Mouse (Mus musculus) intestine, embryonic 16.5 days (tissue): Measurements from ENCODE around the gene Slc30a4. TPM values are rescaled to one million over a fixed set of nuclear protein-coding genes. Genes with fewer than 3 reads are reported as not detected.
A peak's percentile ranks its signal among the peaks of the same experiment; 100 is the strongest.

ENCODE experiments used
- ATAC-seq: fragments of 200-750 bp; cut with Nextera tagmentation; 2 replicates; pipeline ENCODE4 v1.8.0; 2017; ENCODE audit warnings: moderate TSS enrichment, moderate library complexity
- H3K27ac ChIP-seq: fragments of 300-500 bp; sonication (generic); 2 replicates; pipeline ENCODE4 v1.5.1; 2014; ENCODE audit warnings: mild to moderate bottlenecking, low read length
- H3K27me3 ChIP-seq: fragments of 300-500 bp; sonication (generic); replicated peaks from 2 replicates; pipeline ENCODE4 v1.6.1; 2014; ENCODE audit warnings: low read length, control low read depth, mixed read lengths; ENCODE audit not compliant: control insufficient read depth, insufficient read depth
- H3K36me3 ChIP-seq: fragments of 300-500 bp; sonication (generic); 2 replicates; pipeline ENCODE4 v1.6.1; 2014; ENCODE audit warnings: low read length, control low read depth; ENCODE audit not compliant: control insufficient read depth, insufficient read depth
- H3K4me1 ChIP-seq: fragments of 300-500 bp; sonication (generic); 2 replicates; pipeline ENCODE4 v1.6.1; 2014; ENCODE audit warnings: low read length, control low read depth, mixed read lengths; ENCODE audit not compliant: control insufficient read depth, insufficient read depth
- H3K4me2 ChIP-seq: fragments of 300-500 bp; sonication (generic); 2 replicates; pipeline ENCODE4 v1.6.1; 2014; ENCODE audit warnings: low read depth, low read length, control low read depth
- H3K4me3 ChIP-seq: fragments of 300-500 bp; sonication (generic); 2 replicates; pipeline ENCODE4 v1.5.1; 2014; ENCODE audit warnings: mild to moderate bottlenecking, low read length
- H3K9ac ChIP-seq: fragments of 300-500 bp; sonication (generic); 2 replicates; pipeline ENCODE4 v1.6.1; 2014; ENCODE audit warnings: low read depth, low read length
- H3K9me3 ChIP-seq: fragments of 300-500 bp; sonication (generic); 2 replicates; pipeline ENCODE4 v1.6.1; 2016; ENCODE audit warnings: low read length, control low read depth; ENCODE audit not compliant: control insufficient read depth
- WGBS: fragments of 180-500 bp; shearing (Covaris S2); extraction: QIAGEN DNeasy Blood & Tissue Kit; methylation state at CpG from one replicate; pipeline ENCODE4 v1.1.7; 2014; 5-methylcytosine and 5-hydroxymethylcytosine counted together
- polyA plus RNA-seq: library from polyadenylated mRNA; unstranded; fragments of >200 nt; fragmentation: Nextera tagmentation; extraction: Ambion mirVana; gene quantifications from 2 replicates; pipeline ENCODE4 v1.2.1, GENCODE M21; 2015

Slc30a4 gene
- polyA plus RNA-seq, 1 experiment from 2014 or later = 8.1 TPM

DNA sequence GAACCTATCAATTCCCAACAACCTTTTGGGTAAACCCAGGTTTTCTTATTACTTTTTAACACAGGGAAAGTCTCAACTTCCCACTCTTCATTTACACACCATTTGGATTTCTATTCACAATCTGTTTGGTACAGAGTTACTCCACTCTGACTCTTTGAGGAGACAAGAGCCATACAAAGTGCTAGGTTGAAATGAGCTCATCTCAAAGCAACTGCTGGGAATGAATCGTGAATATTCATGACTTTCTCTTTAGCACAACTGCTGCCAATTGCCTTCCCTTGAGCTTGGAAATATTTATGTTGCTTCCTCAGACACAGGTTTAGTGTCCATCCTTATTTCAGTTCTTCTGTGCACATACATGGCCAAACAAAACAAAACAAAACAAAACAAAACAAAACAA, 18.8 kb downstream of the Slc30a4 start:
- no peak overlapping the region for H3K4me3 ChIP-seq
- no peaks in the 10 kb centered on the region for H3K4me1 ChIP-seq
- 90% methylated on average over 1 of the region's 1 CpGs for WGBS
- ATAC-seq = no peak
- H3K4me2 ChIP-seq = no peak overlapping the region
- no peak overlapping the region for H3K27ac ChIP-seq
- no peak overlapping the region for H3K9ac ChIP-seq
- no peaks in the 10 kb centered on the region for H3K36me3 ChIP-seq
- no peaks in the 10 kb centered on the region for H3K27me3 ChIP-seq
- H3K9me3 ChIP-seq = peaks cover 8% of the 10 kb centered on the region

DNA sequence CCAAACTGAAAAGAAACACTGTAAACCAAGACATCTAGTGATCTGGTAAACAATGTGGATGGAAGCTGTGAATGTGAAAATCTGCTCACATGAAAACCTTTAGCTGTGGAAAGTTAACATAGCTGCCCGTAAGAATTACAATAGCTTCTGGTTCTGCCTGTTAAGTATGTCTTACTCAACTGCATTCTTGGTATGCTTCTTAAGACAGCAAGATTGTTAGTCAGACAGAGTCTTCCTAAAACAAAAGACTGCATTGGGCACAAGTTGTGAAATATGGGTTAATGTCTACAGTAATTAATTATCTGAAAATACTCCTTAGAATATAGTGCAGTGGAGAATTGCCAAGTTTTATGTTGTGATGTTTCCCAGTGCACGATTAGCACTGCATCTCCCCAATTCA, 19.9 kb downstream of the Slc30a4 start:
- H3K4me1 ChIP-seq = no peaks in the 10 kb centered on the region
- peaks cover 8% of the 10 kb centered on the region for H3K9me3 ChIP-seq
- no peak for ATAC-seq
- 82% methylated on average over 2 of the region's 2 CpGs for WGBS
- no peak overlapping the region for H3K4me3 ChIP-seq
- H3K27me3 ChIP-seq = no peaks in the 10 kb centered on the region
- H3K27ac ChIP-seq = no peak overlapping the region
- H3K4me2 ChIP-seq = no peak overlapping the region
- no peaks in the 10 kb centered on the region for H3K36me3 ChIP-seq
- no peak overlapping the region for H3K9ac ChIP-seq

DNA sequence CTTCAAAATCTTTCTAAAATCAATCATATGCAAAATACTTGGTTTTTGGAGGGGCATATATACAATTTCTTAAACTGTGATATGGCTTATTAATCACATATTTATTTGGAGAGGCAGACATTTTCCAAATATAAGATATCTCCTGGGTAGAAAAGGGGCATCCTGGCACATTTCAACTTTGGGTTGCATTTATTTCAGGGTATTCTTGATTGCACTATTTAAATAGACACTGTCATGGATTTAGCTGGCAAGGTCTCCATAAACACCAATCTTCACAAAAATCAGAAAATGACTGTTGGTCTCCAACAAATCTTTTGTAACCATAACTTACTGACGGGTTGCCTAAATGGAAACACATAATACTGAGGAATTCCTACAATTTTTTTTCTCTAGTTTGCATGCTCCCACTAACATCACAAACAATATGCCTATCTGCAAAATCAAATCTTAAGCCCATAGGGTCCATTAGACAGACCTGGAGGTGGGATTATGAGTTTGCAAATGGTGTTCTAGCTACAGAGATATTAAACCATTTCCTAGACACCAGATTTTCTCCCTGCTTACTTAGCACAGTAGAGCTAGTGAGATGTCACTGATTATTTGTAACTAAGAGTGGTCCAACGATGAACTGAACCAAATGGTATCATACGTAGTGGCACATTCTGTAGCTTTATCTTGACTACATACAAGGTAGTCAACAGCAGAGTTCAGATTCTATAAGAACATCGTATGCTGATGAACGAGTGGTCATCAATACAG, 20.9 kb downstream of the Slc30a4 start:
- Histone ChIP-seq H3K9ac (no peak overlapping the region), H3K27me3 (no peaks in the 10 kb centered on the region), H3K4me1 (no peaks in the 10 kb centered on the region), H3K9me3 (peaks cover 8% of the 10 kb centered on the region), H3K36me3 (no peaks in the 10 kb centered on the region), H3K4me3 (no peak overlapping the region), H3K27ac (no peak overlapping the region), H3K4me2 (no peak overlapping the region)
- 85% methylated on average over 5 of the region's 5 CpGs for WGBS
- ATAC-seq = no peak

DNA sequence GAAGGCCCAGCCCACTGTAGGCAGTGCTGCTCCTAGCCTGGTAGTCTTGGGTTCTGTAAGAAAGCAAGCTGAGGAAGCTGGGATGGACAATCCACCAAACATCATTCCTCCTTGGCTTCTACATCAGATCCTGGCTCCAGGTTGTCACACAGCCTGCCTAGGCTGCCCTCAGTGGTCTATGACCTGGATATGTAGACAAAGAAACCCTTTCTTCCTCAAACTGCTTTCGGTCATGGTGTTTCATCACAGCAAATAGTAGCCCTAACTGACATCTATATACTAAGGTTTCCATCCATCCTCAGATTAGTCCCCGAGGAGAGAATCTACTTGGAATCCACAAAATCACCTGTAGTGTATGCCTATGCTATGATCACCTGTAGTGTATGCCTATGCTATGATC, 27.3 kb downstream of the Slc30a4 start:
- H3K4me1 ChIP-seq = no peaks in the 10 kb centered on the region
- H3K27ac ChIP-seq = no peak overlapping the region
- H3K36me3 ChIP-seq = no peaks in the 10 kb centered on the region
- WGBS = 94% methylated on average over 2 of the region's 2 CpGs
- no peak overlapping the region for H3K9ac ChIP-seq
- no peak overlapping the region for H3K4me3 ChIP-seq
- no peaks in the 10 kb centered on the region for H3K9me3 ChIP-seq
- no peak overlapping the region for H3K4me2 ChIP-seq
- no peaks in the 10 kb centered on the region for H3K27me3 ChIP-seq
- no peak for ATAC-seq

DNA sequence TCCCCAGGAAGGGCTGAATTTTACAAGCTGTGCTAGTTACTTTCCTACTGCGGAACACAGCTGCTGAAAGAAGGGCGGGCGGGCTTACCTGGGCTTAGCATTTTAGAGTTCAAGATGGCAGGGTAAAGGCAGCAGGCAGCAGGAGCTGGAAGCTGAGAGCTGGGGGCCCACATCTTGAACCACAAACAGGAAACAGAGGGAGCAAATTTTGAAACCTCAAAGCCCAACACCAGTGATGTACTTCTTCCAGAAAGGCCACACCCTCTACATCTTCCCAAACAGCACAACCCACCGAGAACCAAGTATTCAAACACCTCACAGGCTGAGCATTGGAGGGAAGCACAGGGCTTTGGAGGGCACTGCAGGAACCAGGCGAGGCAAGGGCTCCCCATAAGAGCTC, 29.6 kb downstream of the Slc30a4 start:
- no peaks in the 10 kb centered on the region for H3K9me3 ChIP-seq
- no peaks in the 10 kb centered on the region for H3K4me1 ChIP-seq
- H3K9ac ChIP-seq = no peak overlapping the region
- no peak for ATAC-seq
- no peaks in the 10 kb centered on the region for H3K27me3 ChIP-seq
- H3K27ac ChIP-seq = no peak overlapping the region
- H3K4me3 ChIP-seq = no peak overlapping the region
- 73% methylated on average over 5 of the region's 5 CpGs for WGBS
- no peaks in the 10 kb centered on the region for H3K36me3 ChIP-seq
- H3K4me2 ChIP-seq = no peak overlapping the region

DNA sequence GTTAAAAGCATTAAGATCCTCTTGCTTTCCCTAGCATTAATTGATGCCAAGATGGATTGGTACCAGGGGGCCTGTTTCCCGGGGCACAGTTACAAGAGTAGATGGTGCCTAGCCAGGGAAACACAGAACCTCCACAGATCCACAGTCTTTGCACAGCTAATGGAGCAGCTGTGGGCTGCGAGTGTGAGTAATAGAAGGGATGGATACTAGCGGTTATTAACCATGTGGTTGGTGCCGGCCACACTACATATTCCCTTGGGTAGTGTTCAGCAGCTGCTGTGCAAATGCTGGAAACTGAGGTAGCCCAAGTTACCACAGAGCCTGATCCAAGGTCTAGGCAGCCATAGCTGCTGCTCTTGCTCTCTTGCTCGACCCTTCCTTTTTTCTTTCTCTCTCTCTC, 30.7 kb downstream of the Slc30a4 start:
- no peaks in the 10 kb centered on the region for H3K9me3 ChIP-seq
- H3K27ac ChIP-seq = no peak overlapping the region
- 69% methylated on average over 5 of the region's 5 CpGs for WGBS
- H3K4me3 ChIP-seq = no peak overlapping the region
- no peak overlapping the region for H3K4me2 ChIP-seq
- H3K4me1 ChIP-seq = no peaks in the 10 kb centered on the region
- H3K9ac ChIP-seq = no peak overlapping the region
- H3K27me3 ChIP-seq = no peaks in the 10 kb centered on the region
- H3K36me3 ChIP-seq = no peaks in the 10 kb centered on the region
- no peak for ATAC-seq

DNA sequence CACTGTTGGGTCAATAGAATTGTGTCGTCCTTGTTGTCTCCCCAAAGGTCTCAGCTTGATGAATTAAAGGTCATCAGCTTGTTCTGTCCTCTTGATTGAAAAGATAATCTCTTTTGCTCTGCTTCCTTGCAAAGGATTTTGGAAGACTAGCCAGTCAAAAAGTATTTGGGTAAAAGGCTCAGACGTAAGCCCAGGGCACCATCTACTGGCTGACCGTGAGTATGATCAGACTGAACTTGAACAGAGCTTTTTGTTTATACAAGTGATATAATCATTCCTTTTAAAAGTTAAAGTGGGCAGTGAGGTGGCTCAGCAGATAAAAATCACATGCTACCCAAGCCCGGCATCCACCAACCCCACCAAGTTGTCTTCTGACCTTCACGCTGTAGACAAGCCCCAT, 34.6 kb downstream of the Slc30a4 start:
- H3K9me3 ChIP-seq = no peaks in the 10 kb centered on the region
- H3K4me2 ChIP-seq = no peak overlapping the region
- no peaks in the 10 kb centered on the region for H3K36me3 ChIP-seq
- no peak overlapping the region for H3K9ac ChIP-seq
- H3K4me3 ChIP-seq = no peak overlapping the region
- H3K27me3 ChIP-seq = no peaks in the 10 kb centered on the region
- no peak overlapping the region for H3K27ac ChIP-seq
- no peaks in the 10 kb centered on the region for H3K4me1 ChIP-seq
- WGBS = 24% methylated on average over 5 of the region's 5 CpGs
- peak; percentile 10; the same call in 1 of the 2 replicates for ATAC-seq

DNA sequence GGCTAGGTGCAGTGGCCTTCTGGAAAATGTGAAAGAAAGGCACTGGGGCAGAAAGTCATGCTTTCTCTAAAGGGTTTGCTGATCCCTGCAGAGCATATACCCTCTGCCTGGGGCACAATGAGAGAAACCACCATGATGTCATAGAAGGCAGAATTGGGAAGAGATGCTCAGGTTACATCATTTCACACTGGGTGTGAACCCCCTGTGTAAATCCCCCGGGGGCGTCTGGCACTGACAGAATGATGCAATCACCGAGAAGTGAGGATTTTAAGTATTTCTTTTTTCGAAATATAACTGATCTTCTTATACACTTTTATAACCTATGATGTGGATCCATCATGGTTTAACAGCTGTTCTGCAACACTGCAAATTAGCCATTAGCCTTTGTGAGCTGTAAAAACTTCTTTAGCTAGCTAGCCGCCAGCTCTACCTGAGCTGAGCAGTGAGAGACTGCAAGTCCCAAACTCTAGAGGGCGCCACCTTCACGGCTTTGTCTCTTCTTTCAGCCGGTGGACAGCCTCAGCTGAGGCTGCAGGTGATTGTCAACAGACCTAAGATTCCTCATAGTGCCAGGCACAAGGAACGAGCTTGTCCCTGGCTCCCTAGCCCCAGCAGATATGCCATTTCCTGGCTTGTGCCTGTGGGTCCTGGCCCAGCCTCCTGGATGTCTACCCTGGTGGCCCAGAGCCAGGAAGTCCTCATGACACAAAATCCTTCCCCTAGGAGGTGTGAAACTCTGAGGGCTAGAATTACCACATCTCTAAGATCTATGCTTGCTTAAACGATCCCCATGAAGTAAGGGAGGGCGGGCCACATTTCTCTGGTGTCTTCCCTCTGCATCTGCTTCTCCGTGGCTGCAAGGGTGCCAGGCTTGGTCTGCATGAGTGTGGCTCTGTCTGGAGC, 36.2 kb downstream of the Slc30a4 start:
- peak; percentile 66 for ATAC-seq
- Histone ChIP-seq H3K4me1 (no peaks in the 10 kb centered on the region), H3K9ac (no peak overlapping the region), H3K4me3 (no peak overlapping the region), H3K36me3 (no peaks in the 10 kb centered on the region), H3K9me3 (no peaks in the 10 kb centered on the region), H3K4me2 (no peak overlapping the region), H3K27me3 (no peaks in the 10 kb centered on the region), H3K27ac (no peak overlapping the region)
- WGBS = 42% methylated on average over 12 of the region's 12 CpGs

DNA sequence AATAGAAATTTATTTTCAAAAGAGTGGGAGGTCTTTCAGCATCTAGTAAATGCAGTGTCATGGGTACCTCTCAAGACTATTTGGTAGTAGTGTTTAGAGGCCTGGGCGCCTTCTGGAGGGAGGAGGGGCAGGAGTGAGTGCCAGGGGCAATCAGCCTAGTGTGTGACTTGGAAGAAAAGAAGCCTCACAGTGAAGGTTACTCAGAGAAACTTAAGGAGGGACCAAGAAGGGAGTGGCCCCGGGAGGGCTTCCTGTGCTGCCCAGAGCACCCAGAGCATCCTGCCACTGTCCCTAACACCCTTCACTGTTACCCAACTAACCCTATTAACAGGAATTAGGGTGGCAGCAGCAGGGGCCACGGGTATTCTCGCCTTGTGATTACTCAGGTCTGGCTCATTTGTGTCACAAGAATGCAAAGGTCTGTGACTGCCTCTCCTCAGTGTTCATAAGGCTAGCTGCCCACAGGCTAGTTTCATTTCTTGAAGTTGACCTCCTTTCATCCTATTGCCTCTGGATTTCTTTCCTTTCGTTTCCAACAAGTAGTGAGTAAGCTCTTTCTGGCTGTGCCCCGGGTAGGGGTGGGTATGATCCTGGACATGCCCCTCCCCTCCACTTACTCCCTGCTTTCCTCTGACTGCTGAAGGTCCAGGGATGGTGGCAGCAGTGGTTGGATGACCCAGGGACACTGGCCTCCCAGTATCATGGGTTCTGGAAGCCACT, 37.0 kb downstream of the Slc30a4 start:
- H3K27ac ChIP-seq = no peak overlapping the region
- no peaks in the 10 kb centered on the region for H3K4me1 ChIP-seq
- H3K9ac ChIP-seq = no peak overlapping the region
- H3K9me3 ChIP-seq = no peaks in the 10 kb centered on the region
- no peaks in the 10 kb centered on the region for H3K36me3 ChIP-seq
- H3K27me3 ChIP-seq = no peaks in the 10 kb centered on the region
- 47% methylated on average over 6 of the region's 6 CpGs for WGBS
- no peak overlapping the region for H3K4me3 ChIP-seq
- no peak overlapping the region for H3K4me2 ChIP-seq
- ATAC-seq = peak; percentile 27
